ENCODE assay signal across 18 mouse cellular contexts in genomic region chr3:79249955-79250354, GRCm38 (mm10). TPM values are rescaled to one million over a fixed set of nuclear protein-coding genes. Genes with fewer than 3 reads are reported as not detected.
DNase-seq lines count a peak whose midpoint lies in the region; ATAC-seq and TF ChIP-seq lines count a peak whose summit lies in the region.
"Had no signal": no experiment of that assay in that cellular context is flagged by ENCODE, and none has a peak within 500 bp of the region (broad histone marks: within the 10 kb centered on the region; RNA-seq: fewer than 3 reads in every experiment).

No protein-coding gene starts in this region.

- no peak overlapping the region for H3K9ac ChIP-seq in heart, adult 2 months (ENCODE audit: low read depth, low read length)
- no peak overlapping the region for H3K9ac ChIP-seq in forebrain, postnatal 0 days
- H3K9ac ChIP-seq in midbrain, embryonic 11.5 days (ENCODE audit: low read length) = no peak overlapping the region
- H3K9ac ChIP-seq: heart, embryonic 12.5 days; limb, embryonic 15.5 days; lung, embryonic 14.5 days had no signal

- no peak overlapping the region for H3K4me3 ChIP-seq in heart, adult 2 months
- H3K4me3 ChIP-seq in forebrain, postnatal 0 days (ENCODE audit: low read depth, low read length) = no peak overlapping the region
- no peak overlapping the region for H3K4me3 ChIP-seq in left cerebral cortex, adult 2 months
- H3K4me3 ChIP-seq in midbrain, embryonic 11.5 days (ENCODE audit: low read depth, low read length) = no peak overlapping the region
- H3K4me3 ChIP-seq in embryonic facial prominence, embryonic 10.5 days = no peak overlapping the region
- H3K4me3 ChIP-seq: heart, embryonic 12.5 days; hindbrain, embryonic 10.5 days; limb, embryonic 15.5 days; megakaryocyte, embryonic 14.5 days had no signal

- H3K9me3 ChIP-seq in forebrain, postnatal 0 days (ENCODE audit: low read length) = no peaks in the 10 kb centered on the region
- no peaks in the 10 kb centered on the region; the same call in 1 of the 2 replicates for H3K9me3 ChIP-seq in midbrain, embryonic 11.5 days (ENCODE audit: control insufficient read depth, low read length)
- H3K9me3 ChIP-seq in embryonic facial prominence, embryonic 10.5 days = 0 out of 2 replicates have a peak, but pooled peaks cover 4% of the 10 kb centered on the region
- H3K9me3 ChIP-seq: limb, embryonic 15.5 days; megakaryocyte, embryonic 14.5 days had no signal

- no peak for TF ChIP-seq CTCF in heart, adult 2 months (IDR thresholded peaks at IDR 0.05)
- no peak for TF ChIP-seq CTCF in forebrain, postnatal 0 days (IDR thresholded peaks at IDR 0.05; ENCODE audit: low read depth)
- no peak for TF ChIP-seq CTCF in left cerebral cortex, adult 2 months (IDR thresholded peaks at IDR 0.05)

- H3K27me3 ChIP-seq in heart, adult 2 months (ENCODE audit: control insufficient read depth, insufficient read depth, low read length) = no peaks in the 10 kb centered on the region
- no peaks in the 10 kb centered on the region for H3K27me3 ChIP-seq in forebrain, postnatal 0 days (ENCODE audit: insufficient read depth, low read length)
- H3K27me3 ChIP-seq in midbrain, embryonic 11.5 days (ENCODE audit: control insufficient read depth, insufficient read depth, low read length) = no peaks in the 10 kb centered on the region
- no peaks in the 10 kb centered on the region for H3K27me3 ChIP-seq in embryonic facial prominence, embryonic 10.5 days (replicated peaks; ENCODE audit: low read depth, poor library complexity, severe bottlenecking)
- H3K27me3 ChIP-seq: heart, embryonic 12.5 days; limb, embryonic 15.5 days; megakaryocyte, embryonic 14.5 days had no signal

- no peak for TF ChIP-seq EP300 in heart, adult 2 months (IDR thresholded peaks at IDR 0.05; ENCODE audit: insufficient read depth, low read depth, low read length)

- peaks cover 15% of the 10 kb centered on the region for H3K79me2 ChIP-seq in heart, adult 2 months (replicated peaks; ENCODE audit: control insufficient read depth, insufficient read depth, low read length)

- no peak overlapping the region for H3K4me2 ChIP-seq in forebrain, postnatal 0 days (ENCODE audit: low read depth)
- no peak overlapping the region for H3K4me2 ChIP-seq in midbrain, embryonic 11.5 days
- H3K4me2 ChIP-seq: heart, embryonic 12.5 days; limb, embryonic 15.5 days; lung, embryonic 14.5 days had no signal

- TF ChIP-seq POLR2A in heart, adult 2 months (IDR thresholded peaks at IDR 0.05; ENCODE audit: insufficient read depth, low read depth, low read length) = no peak

- DNase-seq in heart, adult 2 months = no peak
- DNase-seq in heart, adult 18-20 months = no peak
- peak; percentile 80 for DNase-seq in forebrain, postnatal 0 days
- DNase-seq in left cerebral cortex, adult 2 months (ENCODE audit: extremely low spot score in 1 of 2, low spot score in 2 of 2) = peak; percentile 51 to 67
- peak; percentile 76 to 77 for DNase-seq in right cerebral cortex, postnatal 36 days (ENCODE audit: low spot score in 2 of 2)
- DNase-seq in midbrain, embryonic 11.5 days (ENCODE audit: low spot score, missing footprints) = no peak
- no peak for DNase-seq in embryonic facial prominence, embryonic 10.5 days (ENCODE audit: low spot score)
- DNase-seq in neural tube, embryonic 10.5 days (ENCODE audit: extremely low spot score, low spot score) = no peak
- DNase-seq: adrenal gland, postnatal 14 days; cerebellum, adult 9-11 months; kidney, postnatal 36 days; lung, embryonic 14.5 days; thymus, adult 18-20 months had no signal

- WGBS in heart, adult 2 months = 58% methylated on average over 1 of the region's 1 CpGs
- WGBS in forebrain, postnatal 0 days = 38% methylated on average over 1 of the region's 1 CpGs
- 88% methylated on average over 1 of the region's 1 CpGs for WGBS in midbrain, embryonic 11.5 days
- WGBS in embryonic facial prominence, embryonic 10.5 days = 82% methylated on average over 1 of the region's 1 CpGs

- intact Hi-C loops in heart, adult 2 months (cut with DNase I) = no loop called here
- intact Hi-C loops in left cerebral cortex, adult 2 months (cut with DNase I) = loop anchor here (5.0 kb wide), 1 partner anchor 37 kb away; the partner anchor contains the start of gene Rapgef2

- H3K27ac ChIP-seq in heart, adult 2 months = peak overlapping the region; percentile 28
- H3K27ac ChIP-seq in forebrain, postnatal 0 days (ENCODE audit: low read depth, low read length) = no peak overlapping the region; the same call in 1 of the 2 replicates
- H3K27ac ChIP-seq in left cerebral cortex, adult 2 months = peak overlapping the region; percentile 45
- H3K27ac ChIP-seq in midbrain, embryonic 11.5 days (ENCODE audit: low read depth, low read length) = no peak overlapping the region
- H3K27ac ChIP-seq in embryonic facial prominence, embryonic 10.5 days (replicated peaks) = no peak overlapping the region
- H3K27ac ChIP-seq: hindbrain, embryonic 10.5 days; limb, embryonic 15.5 days had no signal

- peak; percentile 56; the same call in 1 of the 2 replicates for ATAC-seq in forebrain, postnatal 0 days
- no peak for ATAC-seq in midbrain, embryonic 11.5 days (ENCODE audit: low FRiP score)
- ATAC-seq: intestine, postnatal 0 days had no signal

- H3K4me1 ChIP-seq in heart, adult 2 months (ENCODE audit: control insufficient read depth, insufficient read depth, low read length) = peaks cover 33% of the 10 kb centered on the region
- H3K4me1 ChIP-seq in forebrain, postnatal 0 days (ENCODE audit: insufficient read depth) = peaks cover 17% of the 10 kb centered on the region; the same call in 1 of the 2 replicates
- peaks cover 5% of the 10 kb centered on the region; the same call in 1 of the 2 replicates for H3K4me1 ChIP-seq in midbrain, embryonic 11.5 days (ENCODE audit: control insufficient read depth, insufficient read depth, low read length)
- H3K4me1 ChIP-seq in embryonic facial prominence, embryonic 10.5 days = peaks cover 37% of the 10 kb centered on the region

- H3K36me3 ChIP-seq in heart, adult 2 months (ENCODE audit: control insufficient read depth, insufficient read depth, low read length) = peaks cover 24% of the 10 kb centered on the region
- no peaks in the 10 kb centered on the region for H3K36me3 ChIP-seq in forebrain, postnatal 0 days (ENCODE audit: insufficient read depth)
- no peaks in the 10 kb centered on the region for H3K36me3 ChIP-seq in midbrain, embryonic 11.5 days (ENCODE audit: control insufficient read depth, insufficient read depth, low read length)
- no peaks in the 10 kb centered on the region for H3K36me3 ChIP-seq in embryonic facial prominence, embryonic 10.5 days (replicated peaks)
- H3K36me3 ChIP-seq: heart, embryonic 12.5 days; limb, embryonic 15.5 days had no signal

RNA-seq across cellular contexts. Expression of gene Rapgef2, which starts 36.4 kb away (rescaled TPM):
- total RNA-seq in heart, adult 2 months (2021) = 10 to 100 TPM; 31.7 to 36.2 TPM
- 10.6 and 15.4 TPM in 2 replicates for polyA plus RNA-seq in heart, adult 2 months (2012; rRNA removed)
- 10 to 100 TPM; 34.3 to 34.5 TPM for total RNA-seq in heart, adult 18-20 months (2021)
- total RNA-seq in forebrain, postnatal 0 days (2014; rRNA removed) = 46.9 and 61.5 TPM in 2 replicates
- 5.4 and 8.9 TPM in 2 replicates for polyA plus RNA-seq in forebrain, postnatal 0 days (2015; fragmentation: Nextera tagmentation; extraction: Ambion mirVana)
- 100 to 1,000 TPM; 122 to 130 TPM for total RNA-seq in left cerebral cortex, adult 2 months (2021)
- polyA plus RNA-seq in midbrain, embryonic 11.5 days (2014; fragmentation: Nextera tagmentation; extraction: Ambion mirVana) = 5.3 and 6.2 TPM in 2 replicates
- 5.0 and 5.8 TPM in 2 replicates for polyA plus RNA-seq in embryonic facial prominence, embryonic 10.5 days (2016; fragmentation: Nextera tagmentation; extraction: Ambion mirVana)

Comparison
In these comparisons a context has a peak if more than half of its experiments do, and no peak if none do; other contexts are left out.
1. DNase-seq: peak in forebrain, postnatal 0 days (single experiment), left cerebral cortex, adult 2 months (2 of 2) and right cerebral cortex, postnatal 36 days (2 of 2); none in heart, adult 2 months (0 of 2), heart, adult 18-20 months (0 of 2), midbrain, embryonic 11.5 days (single experiment), embryonic facial prominence, embryonic 10.5 days (single experiment) and neural tube, embryonic 10.5 days (single experiment).
2. H3K27ac ChIP-seq: peak in heart, adult 2 months (single experiment) and left cerebral cortex, adult 2 months (single experiment); none in forebrain, postnatal 0 days (single experiment), midbrain, embryonic 11.5 days (single experiment) and embryonic facial prominence, embryonic 10.5 days (single experiment).